Mouse (Mus musculus): ENCODE data around the gene Odf3.

Odf3 gene

GRCm38 (mm10) chr7:140844905-140845665, 2.5 kb upstream of the Odf3 start, which contains the start of gene Scgb1c1:
Gene Scgb1c1, plus strand, starts transcription at chr7:140845547.
- DNase-seq (ENCODE audit: low spot score): peak; percentile 84

GRCm38 (mm10) chr7:140845683-140846082, 1.9 kb upstream of the Odf3 start:
- DNase-seq (ENCODE audit: low spot score): no peak

- DNase-seq (ENCODE audit: low spot score): no peak
These were observed 929 bp upstream of the Odf3 start for GRCm38 (mm10) chr7:140846676-140847075.

DNA sequence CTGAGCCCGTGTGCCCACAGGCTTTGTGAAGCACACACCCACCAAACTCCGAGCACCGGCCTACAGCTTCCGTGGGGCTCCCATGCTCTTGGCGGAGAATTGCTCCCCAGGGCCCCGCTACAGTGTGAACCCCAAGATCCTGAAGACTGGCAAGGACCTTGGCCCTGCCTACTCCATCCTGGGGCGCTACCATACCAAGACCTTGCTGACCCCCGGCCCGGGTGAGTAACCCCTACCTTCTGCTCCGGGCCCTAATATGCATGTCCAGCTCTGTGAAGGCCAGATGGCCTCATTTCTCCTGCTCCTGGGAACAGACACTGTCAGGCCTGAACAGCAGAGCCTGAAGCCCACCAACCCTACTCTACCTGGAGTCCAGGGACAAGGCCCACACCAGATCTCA, 986 bp downstream of the Odf3 start:
- no peak for DNase-seq (ENCODE audit: low spot score)

- no peak for DNase-seq (ENCODE audit: low spot score)
These were observed 4.3 kb downstream of the Odf3 start for GRCm38 (mm10) chr7:140851916-140852315.

DNA sequence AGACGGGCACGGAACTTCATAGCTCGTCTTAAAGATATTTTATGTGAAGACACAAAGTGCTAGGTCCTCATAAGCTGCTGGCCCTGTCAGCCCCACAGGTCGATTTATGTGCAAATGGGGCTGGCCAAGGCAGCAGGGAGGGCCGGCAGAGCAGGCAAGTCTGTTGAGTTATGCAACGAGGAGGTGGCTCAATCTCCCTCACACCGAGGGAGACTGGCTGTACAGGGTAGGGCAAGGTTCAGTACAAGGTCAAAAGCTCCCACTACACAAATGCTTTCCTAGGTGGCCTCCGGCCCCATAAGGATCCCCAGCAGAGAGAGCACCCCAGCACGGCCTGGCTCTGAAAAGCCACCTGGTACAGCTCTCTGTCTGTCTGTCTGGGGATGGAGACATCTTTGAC, 5.8 kb downstream of the Odf3 start:
- no peak for DNase-seq (ENCODE audit: low spot score)

- DNase-seq (ENCODE audit: low spot score): no peak
These were observed 6.9 kb downstream of the Odf3 start for GRCm38 (mm10) chr7:140854483-140854882.

- no peak for DNase-seq (ENCODE audit: low spot score)
These were observed 7.6 kb downstream of the Odf3 start for GRCm38 (mm10) chr7:140855181-140855580.

DNA sequence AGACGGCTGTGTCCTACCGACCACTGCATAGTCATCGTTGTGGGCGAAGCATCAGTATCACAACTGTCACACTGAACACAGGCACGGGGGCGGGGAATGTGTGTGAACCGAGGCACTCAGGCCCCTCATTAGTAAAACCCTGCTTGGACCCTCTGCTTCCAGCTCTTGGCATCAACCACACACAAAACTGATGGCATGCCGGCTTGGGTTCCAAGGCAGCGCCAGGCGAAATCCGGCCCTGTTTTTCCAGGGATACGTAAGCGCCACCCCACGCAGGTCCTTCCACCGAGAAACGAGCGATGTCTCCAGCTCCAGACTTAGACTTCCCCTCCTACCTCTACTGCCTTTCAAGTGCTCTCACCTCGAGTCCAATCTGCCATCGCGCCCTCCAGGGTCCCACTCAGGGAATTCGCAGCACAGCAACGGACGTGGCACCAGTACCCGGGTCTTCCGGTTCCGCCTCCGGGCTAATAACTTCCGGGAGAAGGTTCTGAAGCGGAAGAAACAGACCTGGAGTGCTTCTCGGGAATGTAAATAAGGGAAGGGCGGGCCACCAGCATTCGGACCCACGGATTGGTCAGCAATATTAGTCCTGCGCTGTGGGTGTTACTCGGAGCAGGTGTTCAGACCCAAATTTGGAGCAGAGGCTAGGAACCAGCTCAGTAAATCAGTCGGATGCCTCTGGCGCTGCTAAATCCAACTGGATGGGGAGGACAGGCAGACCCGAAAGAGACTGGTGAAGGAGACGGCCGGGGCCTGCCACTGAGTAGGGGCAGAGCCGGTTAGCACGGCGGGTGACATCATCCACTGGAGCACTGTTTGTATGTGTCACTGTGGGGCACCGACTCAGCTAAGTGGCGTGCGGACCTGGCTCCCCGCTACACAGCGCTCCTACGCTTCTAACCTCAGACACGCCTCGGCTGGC, 8.5 kb downstream of the Odf3 start, which contains the start of gene Gm45785:
Gene Gm45785 (minus strand): TSS at position 472 of the 925 bp plus-strand sequence.
- DNase-seq (ENCODE audit: low spot score): peak; percentile 82

- DNase-seq (ENCODE audit: low spot score): peak; percentile 85
These were observed 9.4 kb downstream of the Odf3 start, which contains the start of gene Ric8a for GRCm38 (mm10) chr7:140856785-140857549. Gene Ric8a, plus strand, starts transcription at chr7:140856957.

GRCm38 (mm10) chr7:140857550-140858505, 10.2 kb downstream of the Odf3 start, which contains the start of gene Bet1l:
Gene Bet1l, minus strand, starts transcription at chr7:140857577.
- DNase-seq (ENCODE audit: low spot score): no peak

DNA sequence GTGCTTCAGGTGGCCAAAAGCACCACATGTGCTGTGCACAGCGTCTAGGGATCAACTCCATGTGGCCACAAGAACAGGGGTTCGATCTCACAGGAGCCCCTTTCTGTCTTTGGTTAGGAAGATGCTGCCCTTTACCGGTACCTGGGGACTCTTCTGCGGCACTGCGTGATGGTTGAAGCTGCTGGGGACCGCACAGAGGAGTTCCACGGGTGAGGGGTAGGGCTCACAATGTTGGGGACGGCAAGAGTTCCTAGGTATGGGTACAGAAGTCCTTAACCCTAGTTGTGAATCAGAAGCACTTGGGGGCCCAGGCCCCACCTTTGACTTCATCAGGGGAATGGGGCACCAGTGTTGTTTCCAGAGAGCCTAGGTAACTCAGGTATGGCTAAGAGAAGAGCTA, 11.1 kb downstream of the Odf3 start:
- DNase-seq (ENCODE audit: low spot score): no peak

GRCm38 (mm10) chr7:140859997-140860396, 12.4 kb downstream of the Odf3 start:
- no peak for DNase-seq (ENCODE audit: low spot score)

GRCm38 (mm10) chr7:140860728-140861127, 13.1 kb downstream of the Odf3 start:
- no peak for DNase-seq (ENCODE audit: low spot score)

- DNase-seq (ENCODE audit: low spot score): no peak
These were observed 17.2 kb downstream of the Odf3 start for GRCm38 (mm10) chr7:140864761-140865160.

- DNase-seq (ENCODE audit: low spot score): no peak
These were observed 26.6 kb downstream of the Odf3 start for GRCm38 (mm10) chr7:140874224-140874623.

DNA sequence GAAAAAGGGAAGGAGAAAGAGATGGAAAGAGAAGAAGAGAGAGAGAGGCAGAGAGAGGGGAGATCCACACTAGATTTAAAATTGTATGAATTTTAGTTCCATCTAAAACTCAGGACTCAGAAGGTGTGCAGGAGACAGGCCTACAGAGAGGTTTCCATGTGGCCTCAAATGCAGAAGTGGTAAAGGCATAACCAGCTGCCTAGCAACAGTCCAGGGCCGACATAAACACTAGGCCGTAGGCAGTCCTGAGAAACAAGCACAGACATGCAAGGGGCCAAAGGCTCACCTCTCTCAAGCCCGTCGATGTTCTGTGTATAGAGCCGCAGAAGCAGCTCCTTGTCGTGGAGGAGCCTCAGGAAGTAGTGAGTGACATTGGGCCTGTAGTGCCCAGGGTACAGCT, 29.8 kb downstream of the Odf3 start:
- no peak for DNase-seq (ENCODE audit: low spot score)

- DNase-seq (ENCODE audit: low spot score): peak; percentile 6
These were observed 31.8 kb downstream of the Odf3 start for GRCm38 (mm10) chr7:140879355-140879754.

GRCm38 (mm10) chr7:140880419-140880818, 32.8 kb downstream of the Odf3 start:
- DNase-seq (ENCODE audit: low spot score): no peak

GRCm38 (mm10) chr7:140880865-140881515, 33.4 kb downstream of the Odf3 start:
- no peak for DNase-seq (ENCODE audit: low spot score)

All from T-cell, adult 2 months (primary cell).